Mouse (Mus musculus) gastrocnemius, postnatal 36 days (tissue): ENCODE data around the gene Rtcb. TPM values are rescaled to one million over a fixed set of nuclear protein-coding genes. Genes with fewer than 3 reads are reported as not detected.
A peak's percentile ranks its signal among the peaks of the same experiment; 100 is the strongest.

Experiments
- DNase-seq, 2 experiments: peaks; one replicate each; pipeline ENCODE4 v3.0.0; 2022
- intact Hi-C: fragments of 180-260 bp; cut with DNase I; formaldehyde crosslinking; loops from one replicate; pipeline ENCODE4 v1.15.1; 2025
- long read RNA-seq, 2 experiments: library from polyadenylated mRNA; stranded (forward); transcript quantifications; one replicate each; pipeline ENCODE4 v2.0.0; 2021
- total RNA-seq, 2 experiments: library from RNA; stranded (reverse); gene quantifications; 2 replicates each; pipeline ENCODE4 v1.2.3; 2021

The Rtcb gene
- total RNA-seq = 10 to 100 TPM; 41.1 to 46.4 TPM
- long read RNA-seq, experiment 1, transcript Rtcb-201 (12 exons, 2,009 nt) = major isoform, 57 of 62 reads
- long read RNA-seq, experiment 1, partial matches to known transcripts = 0 of 62 reads
- long read RNA-seq, experiment 1, other reads (novel, unspliced or antisense) = 5 of 62 reads
- long read RNA-seq, experiment 2, transcript Rtcb-201 (12 exons, 2,009 nt) = major isoform, 65 of 72 reads
- long read RNA-seq, experiment 2, partial matches to known transcripts = 2 of 72 reads
- long read RNA-seq, experiment 2, other reads (novel, unspliced or antisense) = 5 of 72 reads

DNA sequence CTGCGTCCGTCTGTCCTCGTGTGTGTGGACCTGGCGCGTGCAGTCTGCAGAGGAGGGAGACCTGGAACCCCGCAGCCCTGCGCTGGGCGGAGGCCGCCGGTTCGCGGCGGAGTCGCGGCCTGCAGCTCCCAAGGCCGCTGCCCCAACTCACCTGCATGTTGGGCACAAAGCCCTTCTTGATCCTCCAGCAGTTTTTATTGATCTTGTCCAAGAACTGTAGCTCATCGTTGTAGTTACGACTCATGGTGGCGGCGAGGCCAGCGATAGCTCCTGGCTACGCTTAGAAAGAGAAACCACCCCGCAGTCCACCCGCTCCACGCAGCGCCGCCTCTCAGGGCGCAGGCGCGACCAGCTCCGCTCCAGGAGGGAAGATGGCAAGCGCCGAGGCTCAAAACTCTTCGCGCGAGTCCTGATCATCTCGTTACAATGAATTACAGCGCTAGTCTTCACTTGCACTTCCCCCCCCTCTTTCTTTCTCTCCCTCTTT lies at the start of gene Rtcb:
Rtcb (minus strand) TSS at position 360 of the 487 bp plus-strand sequence.
- DNase-seq = peak; percentile 95 to 98
- intact Hi-C loops = loop anchor here (5.0 kb wide), 1 partner anchor 40 kb away; the partner anchor contains the start of gene Prdm4

DNA sequence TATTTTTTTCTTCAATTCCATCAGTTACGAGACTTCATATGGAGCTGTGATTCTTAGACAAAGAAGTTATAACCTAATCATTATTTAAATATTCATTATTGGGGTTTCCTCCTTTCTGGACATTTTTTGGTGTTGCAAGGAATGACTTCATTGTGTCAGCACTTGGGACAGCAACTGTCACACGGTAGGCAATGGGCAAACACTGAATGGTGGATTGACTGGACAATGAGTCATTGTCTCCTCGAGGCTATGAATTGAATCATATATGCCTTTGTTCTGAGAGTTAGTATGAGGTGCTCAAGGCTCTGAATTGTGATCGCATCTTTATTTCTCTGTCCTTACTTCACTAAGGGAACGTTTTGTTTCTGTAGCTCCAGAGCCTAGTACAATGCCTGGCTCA lies 48.8 kb upstream of the Rtcb start:
- intact Hi-C loops = no loop called here
- DNase-seq = no peak

DNA sequence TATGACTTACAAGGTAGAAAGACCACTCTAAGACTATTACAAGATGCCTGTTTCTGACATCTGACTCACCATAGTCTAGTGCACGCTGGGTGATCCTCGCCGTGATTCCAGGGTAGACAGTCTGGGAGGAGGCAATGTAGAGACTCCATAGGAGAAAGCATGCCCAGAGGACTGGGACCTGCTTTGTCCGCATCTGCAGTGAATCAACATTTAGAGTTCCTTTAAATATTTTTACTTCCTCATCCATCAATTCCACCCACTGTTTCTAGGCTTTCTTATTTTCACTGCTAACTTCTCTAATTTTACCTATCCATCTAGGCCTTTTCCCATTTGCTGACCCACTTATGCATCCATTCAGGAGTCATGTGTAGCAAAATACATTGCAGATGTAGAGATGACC lies 42.8 kb upstream of the Rtcb start:
- intact Hi-C loops = no loop called here
- no peak for DNase-seq

DNA sequence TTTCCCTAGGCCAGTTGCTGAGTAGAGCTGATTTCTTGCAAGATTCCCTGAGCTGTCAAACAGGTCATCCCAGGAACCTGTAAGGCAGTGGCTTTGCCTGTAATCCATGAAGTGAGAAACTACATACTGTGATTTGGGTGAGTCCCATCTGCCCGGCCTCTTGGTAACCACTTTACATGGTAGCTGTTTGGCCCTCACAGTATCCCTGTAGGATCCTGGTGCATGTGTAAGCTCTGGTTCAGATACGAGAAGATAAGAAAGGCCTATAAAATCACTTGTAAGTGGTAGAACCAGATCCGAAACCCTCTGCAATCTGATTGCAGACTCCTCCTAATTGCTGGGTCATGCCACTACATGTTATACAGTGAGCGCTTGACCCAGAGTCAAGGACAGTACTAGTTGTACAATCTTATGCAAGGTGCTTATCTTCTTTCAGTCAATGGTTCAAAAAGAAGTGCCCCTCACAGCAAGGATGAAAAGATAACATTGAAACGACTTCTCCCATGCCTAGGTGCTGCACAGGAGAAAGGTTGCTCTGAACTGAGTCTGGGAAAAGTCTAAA lies 37.0 kb upstream of the Rtcb start:
- intact Hi-C loops = no loop called here
- no peak for DNase-seq

DNA sequence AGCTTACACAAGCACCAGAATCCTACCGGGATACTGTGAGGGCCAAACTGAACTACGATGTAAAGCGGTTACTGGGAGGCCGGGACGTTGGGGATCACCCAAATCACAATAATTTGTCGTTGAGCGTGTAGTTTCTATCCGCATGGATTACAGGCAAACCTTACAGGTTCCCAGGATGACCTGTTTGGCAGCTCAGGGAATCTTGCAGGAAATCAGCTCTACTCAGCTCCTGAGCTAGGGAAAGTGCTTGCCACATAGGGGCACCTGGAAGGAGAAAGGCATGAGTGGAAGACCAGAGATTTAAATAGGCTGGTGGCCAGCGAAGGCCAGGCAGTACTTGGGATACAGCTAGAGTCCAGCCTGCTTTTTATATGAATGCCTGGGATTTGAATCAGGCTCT lies 36.2 kb upstream of the Rtcb start:
- intact Hi-C loops = no loop called here

DNA sequence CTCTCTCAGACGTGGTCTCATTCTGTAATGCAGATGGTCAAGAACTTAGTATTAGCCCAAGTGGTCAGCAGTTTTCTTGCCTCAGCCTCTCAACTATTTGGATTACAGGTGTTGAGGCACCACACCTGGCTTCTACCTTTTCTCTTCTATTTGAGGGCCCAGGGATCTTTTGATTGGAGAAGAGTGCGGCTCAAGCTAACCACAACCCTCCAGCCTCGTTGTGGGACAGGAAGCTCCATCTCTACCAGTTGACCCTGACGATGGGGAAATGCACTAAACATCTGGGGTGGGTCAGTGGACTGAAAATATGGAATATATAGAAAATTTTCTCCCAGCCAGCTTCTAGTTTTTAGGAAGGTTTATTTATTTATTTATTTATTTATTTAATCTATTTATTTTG lies 34.8 kb upstream of the Rtcb start:
- intact Hi-C loops = no loop called here
- DNase-seq = no peak

More for the DNA sequence above, 36.2 kb upstream of the Rtcb start:
- DNase-seq = no peak

DNA sequence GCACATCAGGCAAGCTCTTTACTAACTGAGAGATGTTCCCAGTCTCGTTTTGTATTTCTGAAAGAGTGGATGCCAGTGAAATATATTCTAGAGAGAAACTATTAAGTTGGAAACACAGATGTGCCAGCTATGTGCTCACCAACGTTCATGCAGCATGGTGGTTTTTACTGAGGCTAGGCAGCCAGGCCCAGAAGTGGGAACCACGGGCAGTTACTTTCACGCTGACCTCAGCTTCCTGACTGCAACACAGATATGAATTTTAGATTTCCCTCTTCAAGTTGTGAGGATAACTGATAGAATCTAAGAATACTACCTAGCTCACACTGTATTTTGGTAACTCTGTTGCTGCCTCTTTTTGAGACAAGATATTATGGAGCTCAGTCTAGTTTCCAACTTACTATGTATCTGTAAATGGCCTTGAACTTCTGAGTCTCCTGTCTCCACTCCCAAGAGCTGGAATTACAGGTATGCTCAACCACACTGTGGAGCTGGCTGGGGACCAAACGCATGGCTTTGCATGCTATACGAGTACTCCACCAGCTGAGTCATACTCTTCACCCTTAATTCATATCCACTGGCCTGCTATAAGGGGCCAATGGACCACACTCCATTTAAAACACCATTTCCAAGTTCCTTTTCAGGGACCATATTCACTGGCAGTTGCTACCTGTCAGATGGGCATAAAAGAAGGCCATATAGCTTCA lies 31.9 kb upstream of the Rtcb start:
- intact Hi-C loops = no loop called here
- no peak for DNase-seq

DNA sequence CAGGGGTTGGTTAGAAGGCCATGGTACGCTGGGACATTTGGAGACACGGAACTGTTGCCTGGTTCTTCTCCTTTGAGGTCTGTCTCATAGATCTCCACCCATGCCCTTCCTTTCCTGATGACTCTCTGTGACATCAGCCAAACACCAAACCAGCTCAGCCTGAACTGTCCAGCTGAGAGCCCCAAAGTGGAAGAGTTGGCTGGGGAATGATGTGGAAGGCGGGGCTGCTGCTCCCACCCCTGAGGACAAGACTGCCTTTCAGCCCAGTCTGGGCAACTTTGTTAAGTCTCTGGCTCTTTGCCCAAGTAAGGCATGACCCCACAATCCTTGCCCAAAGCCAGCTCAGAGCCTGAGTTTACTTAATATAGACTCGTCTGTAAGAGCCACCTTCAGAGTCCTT lies 15.3 kb upstream of the Rtcb start:
- DNase-seq = no peak
- intact Hi-C loops = loop anchor here (10.0 kb wide), 1 partner anchor 322 kb away; no protein-coding TSS in a partner anchor

DNA sequence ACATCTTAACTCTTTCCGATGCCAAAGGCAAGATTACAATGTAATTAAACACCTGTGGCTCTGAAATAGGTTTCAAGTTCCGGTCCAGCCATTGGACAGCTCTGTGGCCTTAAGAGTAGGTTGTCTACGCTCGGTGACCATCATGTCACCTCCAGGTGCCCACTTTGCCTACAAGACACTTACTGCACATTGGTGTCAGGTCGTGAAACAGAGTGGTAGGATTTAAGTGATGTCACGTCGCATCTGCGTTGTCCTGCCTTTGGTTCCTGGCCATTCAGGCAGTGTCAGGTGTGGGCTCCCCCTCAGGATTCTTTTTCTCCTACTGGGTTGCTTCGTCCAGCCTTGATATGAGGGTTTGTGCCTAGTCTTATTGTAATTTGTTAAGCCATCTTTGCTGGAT lies 14.2 kb upstream of the Rtcb start:
- no peak for DNase-seq
- intact Hi-C loops = loop anchor here (10.0 kb wide), 1 partner anchor 323 kb away; no protein-coding TSS in a partner anchor

DNA sequence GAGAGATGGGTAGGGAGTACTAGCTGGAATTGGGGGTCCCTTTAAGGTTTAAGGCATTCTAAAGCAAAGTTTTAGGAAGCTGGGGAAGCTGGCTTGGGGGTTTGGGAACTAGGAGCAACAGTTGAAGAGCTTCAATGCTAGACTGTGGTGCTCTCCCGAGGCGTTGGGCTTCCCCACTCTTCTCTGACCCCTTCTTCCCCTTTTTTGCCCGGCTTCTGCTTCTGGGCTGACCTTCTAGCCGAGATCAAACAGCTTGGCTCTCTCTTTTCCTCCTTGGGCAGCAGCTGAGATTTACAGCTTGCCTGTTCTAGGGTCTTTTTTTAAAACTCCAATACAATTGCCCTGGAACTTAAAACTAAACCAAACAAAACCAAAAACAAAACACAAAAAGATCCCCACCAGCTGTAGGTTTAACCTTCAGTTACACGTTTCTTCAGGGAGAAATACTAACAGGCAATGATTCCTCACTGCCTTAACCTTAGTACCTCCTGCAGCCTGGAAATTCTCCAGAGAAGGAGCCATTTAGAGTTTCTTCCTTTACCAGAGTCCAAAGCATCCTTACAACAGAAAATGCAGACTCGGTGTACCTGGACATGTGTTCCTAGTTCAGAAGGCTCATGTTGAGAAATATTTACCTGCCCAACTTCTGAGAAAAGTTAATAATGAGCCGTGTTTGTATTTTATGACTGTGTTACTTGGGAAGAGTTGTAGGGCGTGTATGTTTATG lies 12.4 kb upstream of the Rtcb start:
- no peak for DNase-seq
- intact Hi-C loops = loop anchor here (10.0 kb wide), 1 partner anchor 325 kb away; no protein-coding TSS in a partner anchor

DNA sequence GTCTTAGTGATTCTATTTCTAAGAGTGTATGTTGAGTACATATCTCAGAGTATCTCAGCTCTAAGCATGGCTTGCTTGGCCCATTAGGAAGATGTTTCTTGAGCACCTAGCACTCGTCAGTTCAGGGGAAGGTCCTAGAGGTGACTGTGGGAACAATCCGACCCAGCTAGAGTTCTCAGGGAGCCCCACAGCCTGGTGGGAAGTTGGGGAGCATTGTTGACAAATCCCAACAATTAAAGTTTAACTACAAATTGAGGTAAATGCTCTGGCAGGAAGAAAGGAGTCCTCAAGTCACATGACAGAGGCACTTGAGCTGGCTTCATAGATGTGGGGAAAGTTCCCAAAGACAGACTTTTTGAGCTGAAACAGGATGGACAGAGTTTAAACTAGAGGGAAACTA lies 11.1 kb upstream of the Rtcb start:
- intact Hi-C loops = no loop called here

DNA sequence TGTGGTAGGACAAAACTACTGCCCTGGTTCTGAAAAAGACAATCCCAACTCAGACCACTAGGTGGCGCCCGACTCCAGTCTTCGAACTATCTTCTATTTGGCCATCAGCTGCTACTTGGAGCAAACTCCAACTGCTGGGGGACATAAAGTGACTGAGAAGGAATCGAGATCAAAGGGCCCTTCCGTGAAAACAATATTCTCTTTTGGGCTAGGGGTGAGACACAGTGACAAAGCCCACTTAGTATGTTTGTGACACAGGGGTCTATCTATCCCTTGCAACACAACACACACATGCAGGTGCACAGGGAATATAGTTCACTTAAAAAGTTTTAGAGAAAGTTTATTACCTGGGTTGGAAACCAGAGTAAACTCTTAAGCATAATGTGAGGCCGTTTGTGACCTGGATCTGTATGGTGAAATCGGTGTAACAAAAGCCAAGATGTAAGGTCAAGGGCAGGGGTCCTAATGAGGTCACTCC lies 10.6 kb upstream of the Rtcb start:
- DNase-seq = peak; percentile 64 to 71
- intact Hi-C loops = no loop called here

More for the DNA sequence above, 11.1 kb upstream of the Rtcb start:
- no peak for DNase-seq

DNA sequence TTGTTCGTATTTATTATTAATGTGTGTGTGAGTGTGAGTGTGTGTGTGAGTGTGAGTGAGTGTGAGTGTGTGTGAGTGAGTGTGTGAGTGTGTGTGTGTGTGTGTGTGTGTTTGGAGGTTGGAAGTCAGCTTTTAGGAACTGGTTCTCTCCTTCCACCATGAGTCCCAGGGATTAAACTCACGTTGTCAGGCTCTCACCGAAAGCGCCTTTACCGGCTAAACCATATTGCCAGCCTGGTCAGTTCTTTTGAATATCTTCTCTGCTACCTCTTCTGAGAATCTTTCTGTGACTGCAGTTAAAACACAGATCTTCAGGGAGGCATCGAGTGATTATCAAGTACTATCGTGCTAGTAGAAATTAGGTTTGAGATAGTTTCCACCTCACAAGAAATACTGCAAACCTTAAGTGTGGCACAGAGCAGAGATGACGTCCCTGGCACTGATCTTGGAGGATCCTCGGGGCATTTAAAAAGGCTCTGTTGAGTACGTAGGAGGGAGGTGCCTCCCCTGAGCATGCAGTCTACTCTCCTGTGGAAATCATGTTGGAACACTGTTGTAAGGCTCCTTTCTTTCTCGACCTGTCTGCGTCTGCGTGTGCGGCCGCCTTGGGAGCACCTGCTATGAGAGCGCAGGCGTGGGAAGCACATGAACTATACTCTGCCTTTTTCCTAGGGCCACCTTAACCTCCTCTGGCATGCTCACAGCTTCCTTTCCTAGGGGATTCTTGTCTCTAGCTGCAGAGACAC lies 10.0 kb upstream of the Rtcb start:
- intact Hi-C loops = loop anchor here (2.0 kb wide), 1 partner anchor 497 kb away; no protein-coding TSS in a partner anchor
- no peak for DNase-seq

DNA sequence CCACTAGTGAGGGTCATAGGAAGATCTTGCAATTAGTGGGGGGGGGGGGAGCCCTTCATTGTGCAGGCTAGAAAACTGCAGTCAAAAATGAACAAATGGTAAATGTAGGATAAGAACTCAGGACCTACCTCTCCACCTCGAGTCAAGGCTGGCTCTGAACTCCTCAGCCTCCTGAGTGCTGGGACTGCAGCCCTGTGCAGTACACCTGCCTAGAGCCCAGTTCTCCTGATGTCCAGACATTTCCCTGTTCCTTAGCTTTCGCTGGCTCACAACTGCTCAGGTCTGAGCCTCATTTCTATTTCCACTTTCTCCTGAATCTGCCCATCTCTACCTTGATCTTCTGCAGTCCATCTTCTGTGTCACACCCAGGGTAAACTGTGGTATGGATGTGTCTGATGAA lies 8.9 kb upstream of the Rtcb start:
- no peak for DNase-seq
- intact Hi-C loops = loop anchor here (2.0 kb wide), 1 partner anchor 498 kb away; no protein-coding TSS in a partner anchor

DNA sequence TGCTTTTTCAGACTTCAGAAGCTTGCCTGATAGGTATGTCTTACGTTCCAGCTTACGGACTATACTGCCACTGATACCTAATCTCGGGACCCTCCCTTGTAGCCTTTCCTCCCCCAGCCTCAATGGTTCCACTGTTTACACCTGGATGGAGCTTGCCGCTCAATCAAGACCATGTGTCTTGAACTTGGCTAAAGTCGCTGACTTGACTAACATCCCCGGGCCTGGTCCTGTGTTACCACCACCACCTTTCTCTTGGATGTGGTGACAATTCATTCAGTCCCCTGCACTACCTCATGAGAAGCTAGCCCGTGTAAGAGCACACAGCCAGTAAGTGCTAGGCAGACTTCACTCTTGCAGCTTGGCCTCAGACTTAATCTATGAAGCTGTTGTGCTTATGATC lies 6.7 kb upstream of the Rtcb start:
- DNase-seq = no peak
- intact Hi-C loops = no loop called here

DNA sequence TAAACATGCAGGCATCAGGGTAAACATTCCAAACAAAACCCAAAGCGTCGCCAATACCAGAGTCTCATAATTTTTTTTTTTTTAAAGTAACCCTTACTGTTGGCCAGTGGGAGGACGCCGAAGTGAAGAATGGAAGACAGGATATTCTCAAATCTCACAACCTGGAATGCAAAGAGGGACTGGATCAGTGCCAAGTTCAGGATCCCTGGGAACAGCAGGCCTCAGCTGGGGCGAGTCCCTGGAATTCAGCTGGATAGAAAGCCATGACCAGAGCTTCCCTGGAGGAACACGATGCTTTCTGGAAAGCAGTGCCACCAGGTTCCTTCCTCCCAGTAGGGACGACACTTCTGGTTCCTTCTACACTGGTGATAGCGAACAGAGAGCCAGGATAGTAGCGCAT lies 5.3 kb upstream of the Rtcb start:
- DNase-seq = no peak
- intact Hi-C loops = no loop called here

DNA sequence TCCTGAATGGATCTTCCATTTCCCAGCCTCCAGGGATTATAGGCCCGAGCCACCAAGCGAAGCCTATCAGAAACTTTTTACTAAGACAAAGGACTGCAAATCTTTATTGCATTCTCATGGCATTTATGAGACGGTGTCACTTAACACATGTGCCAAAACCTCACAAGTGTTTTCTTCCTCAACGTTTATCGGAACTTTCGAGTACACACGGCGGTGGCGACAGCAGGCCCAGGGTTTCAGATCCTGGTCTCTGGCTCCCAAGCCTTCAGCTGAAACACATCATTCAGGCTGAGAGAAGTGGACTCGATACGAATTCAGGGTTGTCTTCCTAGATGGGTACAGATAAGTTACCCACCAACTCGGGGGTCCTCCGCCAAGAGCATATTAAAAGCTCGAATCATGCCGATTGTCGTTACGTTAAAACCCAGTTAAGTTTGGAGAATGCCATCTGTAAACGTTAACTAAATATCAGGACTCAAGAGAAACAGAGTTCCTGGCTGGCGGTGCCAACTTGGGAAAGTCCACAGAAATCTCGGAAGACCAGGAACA lies 678 bp downstream of the Rtcb start:
- DNase-seq = no peak
- intact Hi-C loops = loop anchor here (5.0 kb wide), 1 partner anchor 40 kb away; the partner anchor contains the start of gene Prdm4

DNA sequence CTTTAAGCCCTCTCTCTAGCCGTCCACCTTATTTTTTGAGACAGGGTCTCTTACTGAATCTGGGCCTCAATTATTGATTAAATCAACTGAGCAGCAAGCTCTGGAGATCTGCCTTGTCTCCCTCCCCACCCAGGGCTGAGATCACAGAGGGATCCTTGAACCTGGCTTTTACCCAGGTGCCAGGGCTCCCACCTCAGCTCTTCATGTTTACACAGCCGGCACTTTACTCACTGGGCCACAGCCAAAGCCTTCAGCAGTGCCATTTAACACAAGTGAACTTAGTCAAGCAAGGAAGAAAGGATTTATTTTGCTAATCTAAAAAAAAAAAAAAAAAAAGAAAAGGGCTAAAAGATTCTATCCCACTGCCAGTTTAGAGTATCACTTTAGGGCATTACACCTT lies 3.2 kb downstream of the Rtcb start:
- intact Hi-C loops = no loop called here
- DNase-seq = no peak

DNA sequence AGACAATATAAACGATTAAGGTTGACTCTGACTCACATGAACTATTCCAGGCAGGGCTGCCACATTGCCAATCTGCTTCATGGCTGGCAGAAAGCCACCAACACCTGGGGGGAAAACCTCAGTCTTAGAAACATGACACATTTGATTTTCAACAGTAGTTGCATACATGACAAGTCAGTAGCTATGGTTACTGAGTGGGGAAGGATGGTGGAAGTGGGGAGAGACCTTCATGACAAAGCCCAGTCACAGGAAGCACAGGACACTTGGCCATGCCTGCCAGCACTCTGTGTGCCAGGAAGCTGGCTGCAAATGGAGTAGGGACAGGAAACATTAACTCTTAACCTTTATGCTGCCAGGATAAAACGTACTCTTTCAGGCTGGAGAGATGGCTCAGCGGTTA lies 4.2 kb downstream of the Rtcb start:
- intact Hi-C loops = no loop called here
- DNase-seq = no peak
